Mouse (Mus musculus) heart, postnatal 0 days (tissue): ENCODE measurements around the gene 1600002K03Rik. TPM values are rescaled to one million over a fixed set of nuclear protein-coding genes. Genes with fewer than 3 reads are reported as not detected.

Experiments used
- ATAC-seq: fragments of 200-750 bp; cut with Nextera tagmentation; 2 replicates; pipeline ENCODE4 v1.8.0; 2017; ENCODE audit warnings: low read depth, moderate number of reproducible peaks, moderate library complexity; ENCODE audit not compliant: insufficient read depth
- DNase-seq: peaks from one replicate; pipeline ENCODE4 v3.0.0-alpha.2; 2016; ENCODE audit warnings: low spot score
- H3K27ac ChIP-seq: fragments of 300-500 bp; sonication (generic); 2 replicates; pipeline ENCODE4 v1.5.1; 2014; ENCODE audit warnings: low read depth, mild to moderate bottlenecking
- H3K27me3 ChIP-seq: fragments of 300-500 bp; sonication (generic); 2 replicates; pipeline ENCODE4 v1.6.1; 2014; ENCODE audit warnings: low read length, mixed read lengths; ENCODE audit not compliant: control insufficient read depth, insufficient read depth
- H3K36me3 ChIP-seq: fragments of 300-500 bp; sonication (generic); replicated peaks from 2 replicates; pipeline ENCODE4 v1.6.1; 2014; ENCODE audit warnings: low read length, mixed read lengths; ENCODE audit not compliant: control insufficient read depth, insufficient read depth
- H3K4me1 ChIP-seq: fragments of 300-500 bp; sonication (generic); 2 replicates; pipeline ENCODE4 v1.6.1; 2014; ENCODE audit warnings: antibody characterized with exemption; ENCODE audit not compliant: control insufficient read depth, insufficient read depth
- H3K4me2 ChIP-seq: fragments of 300-500 bp; sonication (generic); 2 replicates; pipeline ENCODE4 v1.6.1; 2014; ENCODE audit warnings: low read depth, mild to moderate bottlenecking, low read length, moderate library complexity
- H3K4me3 ChIP-seq: fragments of 300-500 bp; sonication (generic); 2 replicates; pipeline ENCODE4 v1.5.1; 2014; ENCODE audit warnings: low read depth, low read length
- H3K9ac ChIP-seq: fragments of 300-500 bp; sonication (generic); replicated peaks from 2 replicates; pipeline ENCODE4 v1.6.1; 2014; ENCODE audit warnings: low read depth, low read length, mixed read lengths
- H3K9me3 ChIP-seq: fragments of 300-500 bp; sonication (generic); replicated peaks from 2 replicates; pipeline ENCODE4 v1.6.1; 2016; ENCODE audit warnings: low read length; ENCODE audit not compliant: control insufficient read depth
- CTCF ChIP-seq: IDR thresholded peaks from 2 replicates; pipeline ENCODE4 v1.5.1; 2016; ENCODE audit warnings: antibody characterized with exemption, control low read depth, low read depth
- EP300 ChIP-seq: IDR thresholded peaks from 2 replicates; pipeline ENCODE4 v1.6.1; 2016; ENCODE audit warnings: antibody characterized with exemption, low read depth
- WGBS: fragments of 180-500 bp; shearing (Covaris S2); extraction: QIAGEN DNeasy Blood & Tissue Kit; methylation state at CpG from one replicate; pipeline ENCODE4 v1.1.7; 2014; 5-methylcytosine and 5-hydroxymethylcytosine counted together
- polyA plus RNA-seq: library from polyadenylated mRNA; unstranded; fragments of >200 nt; fragmentation: Nextera tagmentation; extraction: Ambion mirVana; gene quantifications from 2 replicates; pipeline ENCODE4 v1.2.1, GENCODE M21; 2015
- total RNA-seq: library from RNA; depleted of rRNA; stranded (reverse); fragments of >200 nt; gene quantifications from 2 replicates; pipeline ENCODE4 v1.2.3, GENCODE M21; 2014; ENCODE audit warnings: low replicate concordance; rRNA removed

1600002K03Rik gene
- total RNA-seq (0.66 and 8.9 TPM in 2 replicates), polyA plus RNA-seq (4.6 and 5.7 TPM in 2 replicates)

DNA sequence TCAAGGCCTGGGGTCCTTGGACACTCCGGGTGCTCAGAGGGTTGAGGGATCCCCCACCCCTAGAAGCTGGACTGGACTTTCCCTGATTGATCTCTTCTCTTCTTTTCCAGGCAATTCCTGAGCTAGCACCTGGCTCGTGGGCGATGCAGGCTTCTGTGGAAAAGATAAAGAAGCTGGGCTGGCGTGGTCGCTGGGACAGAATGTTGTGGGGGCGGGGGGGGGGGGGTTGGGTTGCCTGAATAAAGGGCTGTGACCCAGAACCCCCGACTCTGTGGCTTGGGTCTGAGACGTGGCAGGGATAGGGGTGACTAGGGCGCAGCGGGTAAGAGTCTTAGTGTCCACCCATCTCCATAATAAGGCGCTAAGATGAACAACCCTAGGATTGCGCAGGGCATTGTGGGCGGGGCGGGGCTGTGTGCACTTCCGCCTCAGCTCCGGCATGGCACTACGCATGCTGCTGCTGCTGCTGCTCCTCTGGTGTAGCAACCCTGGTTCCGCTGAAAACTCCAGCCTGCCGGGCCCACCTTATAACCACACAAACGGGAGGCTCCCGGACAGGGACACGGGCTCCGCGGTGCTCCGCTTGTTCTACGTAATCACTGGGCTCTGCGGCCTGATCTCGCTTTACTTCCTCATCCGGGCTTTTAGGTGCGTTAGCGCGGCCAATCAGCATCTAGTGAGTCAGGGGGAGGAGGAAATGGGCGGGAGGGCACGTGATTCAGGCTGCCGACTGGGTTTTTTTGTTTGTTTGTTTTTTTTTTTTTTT lies at the start of gene 1600002K03Rik:
1600002K03Rik (plus strand) TSS at position 418 of the 766 bp plus-strand sequence.
- DNase-seq (peak; percentile 93), ATAC-seq (peak; percentile 65)
- peak within 1 kb of the TSS; percentile 0 for H3K9ac ChIP-seq
- peak within 1 kb of the TSS; percentile 48 for H3K4me3 ChIP-seq
- H3K27me3 ChIP-seq = no peaks in the 10 kb centered on the region
- H3K27ac ChIP-seq = peak within 1 kb of the TSS; percentile 58
- 4% methylated on average over 34 of the region's 35 CpGs for WGBS
- H3K4me2 ChIP-seq = peak within 1 kb of the TSS; percentile 54
- H3K4me1 ChIP-seq = 0 out of 2 replicates have a peak, but pooled peaks cover 6% of the 10 kb centered on the region
- TF ChIP-seq EP300 = no peak; the same call in none of the 2 replicates
- no peak for TF ChIP-seq CTCF
- H3K9me3 ChIP-seq = no peaks in the 10 kb centered on the region
- peaks cover 28% of the 10 kb centered on the region for H3K36me3 ChIP-seq

DNA sequence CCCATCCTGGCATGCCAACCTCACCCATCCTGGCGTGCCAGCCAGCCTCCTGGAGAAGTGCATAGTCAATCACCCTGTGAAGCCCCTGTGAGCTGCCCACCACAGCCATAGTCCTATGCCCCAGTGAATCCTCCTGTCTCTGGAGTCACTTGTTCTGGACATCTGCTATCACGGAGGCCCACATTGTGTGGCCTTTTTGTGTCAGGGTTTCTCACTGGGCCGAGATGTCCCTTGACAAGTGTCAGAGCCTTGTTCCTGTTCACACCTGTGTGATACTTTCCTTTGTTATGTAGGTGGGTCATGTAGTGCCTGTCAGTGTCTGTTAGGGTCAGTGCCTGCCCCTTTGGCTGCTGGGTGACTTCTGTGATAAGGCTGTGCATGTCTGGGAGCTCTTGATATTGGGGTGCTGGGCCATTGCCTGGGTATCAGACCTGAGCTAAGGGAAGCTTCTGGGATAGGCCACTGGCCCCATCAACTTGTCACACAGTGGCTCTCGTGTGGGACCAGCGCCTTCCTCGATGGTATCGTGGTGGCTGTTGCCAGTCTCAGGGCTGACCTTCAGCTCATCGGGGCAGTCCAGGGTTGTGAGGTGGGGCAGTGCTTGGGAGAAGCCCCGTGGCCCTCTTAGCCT lies 48.7 kb upstream of the 1600002K03Rik start:
- no peak overlapping the region for H3K9ac ChIP-seq

DNA sequence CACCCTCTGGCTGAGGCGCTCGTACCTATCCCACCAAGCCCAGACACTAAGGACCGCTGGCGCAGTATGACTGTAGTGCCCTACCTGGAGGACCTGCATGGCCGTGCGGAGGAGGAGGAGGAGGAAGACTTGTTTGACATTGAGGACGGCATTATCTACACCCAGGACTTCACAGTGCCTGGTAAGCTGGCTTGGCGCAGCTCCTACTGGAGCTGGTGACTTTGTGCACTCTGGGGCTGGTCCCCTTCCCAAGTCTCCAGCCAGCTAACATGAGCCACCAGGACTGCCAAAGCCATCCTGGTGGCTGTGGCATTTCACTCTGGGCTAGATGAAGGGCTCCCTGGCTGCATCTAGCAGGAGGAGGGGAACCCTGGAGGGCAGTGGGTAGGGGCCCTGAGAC lies 44.8 kb upstream of the 1600002K03Rik start:
- Histone ChIP-seq H3K36me3 (peaks cover 79% of the 10 kb centered on the region), H3K4me3 (no peak overlapping the region), H3K4me1 (no peaks in the 10 kb centered on the region), H3K27ac (no peak overlapping the region), H3K27me3 (no peaks in the 10 kb centered on the region), H3K4me2 (no peak overlapping the region), H3K9ac (no peak overlapping the region), H3K9me3 (no peaks in the 10 kb centered on the region)
- WGBS = 95% methylated on average over 8 of the region's 8 CpGs
- ATAC-seq = no peak
- TF ChIP-seq EP300 (no peak), CTCF (no peak)
- no peak for DNase-seq

More for the DNA sequence above, 48.7 kb upstream of the 1600002K03Rik start:
- Histone ChIP-seq H3K36me3 (peaks cover 58% of the 10 kb centered on the region), H3K27ac (no peak overlapping the region), H3K4me1 (peaks cover 9% of the 10 kb centered on the region; the same call in 1 of the 2 replicates), H3K9me3 (no peaks in the 10 kb centered on the region), H3K4me3 (no peak overlapping the region), H3K27me3 (no peaks in the 10 kb centered on the region), H3K4me2 (no peak overlapping the region)
- no peak for TF ChIP-seq EP300
- no peak for TF ChIP-seq CTCF
- WGBS = 88% methylated on average over 9 of the region's 9 CpGs
- no peak for ATAC-seq
- no peak for DNase-seq

DNA sequence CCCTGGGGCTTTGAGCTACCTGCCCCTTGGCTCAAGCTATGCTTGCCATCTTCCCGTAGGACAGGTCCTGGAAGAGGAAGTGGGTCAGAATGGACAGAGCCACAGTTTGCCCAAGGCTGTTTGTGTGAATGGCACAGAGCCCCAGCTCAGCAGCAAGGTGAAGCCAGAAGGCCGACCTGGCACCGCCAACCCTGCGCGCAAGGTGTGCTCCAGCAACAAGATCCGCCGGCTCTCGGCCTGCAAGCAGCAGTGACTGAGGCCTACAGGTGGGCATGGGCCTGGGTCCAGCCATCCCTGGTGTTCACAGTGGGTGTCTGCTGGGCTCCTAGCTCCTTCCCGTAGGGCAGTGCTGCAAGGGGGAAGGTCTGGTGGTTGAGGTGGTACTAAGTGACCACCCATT lies 42.9 kb upstream of the 1600002K03Rik start:
- no peak for DNase-seq
- H3K4me2 ChIP-seq = no peak overlapping the region
- H3K4me3 ChIP-seq = no peak overlapping the region
- no peaks in the 10 kb centered on the region for H3K27me3 ChIP-seq
- no peak for ATAC-seq
- no peaks in the 10 kb centered on the region for H3K9me3 ChIP-seq
- TF ChIP-seq CTCF = no peak
- no peak for TF ChIP-seq EP300
- peaks cover 73% of the 10 kb centered on the region for H3K36me3 ChIP-seq
- no peak overlapping the region for H3K9ac ChIP-seq
- WGBS = 86% methylated on average over 9 of the region's 9 CpGs
- 0 out of 2 replicates have a peak, but pooled peaks cover 4% of the 10 kb centered on the region for H3K4me1 ChIP-seq
- H3K27ac ChIP-seq = no peak overlapping the region

DNA sequence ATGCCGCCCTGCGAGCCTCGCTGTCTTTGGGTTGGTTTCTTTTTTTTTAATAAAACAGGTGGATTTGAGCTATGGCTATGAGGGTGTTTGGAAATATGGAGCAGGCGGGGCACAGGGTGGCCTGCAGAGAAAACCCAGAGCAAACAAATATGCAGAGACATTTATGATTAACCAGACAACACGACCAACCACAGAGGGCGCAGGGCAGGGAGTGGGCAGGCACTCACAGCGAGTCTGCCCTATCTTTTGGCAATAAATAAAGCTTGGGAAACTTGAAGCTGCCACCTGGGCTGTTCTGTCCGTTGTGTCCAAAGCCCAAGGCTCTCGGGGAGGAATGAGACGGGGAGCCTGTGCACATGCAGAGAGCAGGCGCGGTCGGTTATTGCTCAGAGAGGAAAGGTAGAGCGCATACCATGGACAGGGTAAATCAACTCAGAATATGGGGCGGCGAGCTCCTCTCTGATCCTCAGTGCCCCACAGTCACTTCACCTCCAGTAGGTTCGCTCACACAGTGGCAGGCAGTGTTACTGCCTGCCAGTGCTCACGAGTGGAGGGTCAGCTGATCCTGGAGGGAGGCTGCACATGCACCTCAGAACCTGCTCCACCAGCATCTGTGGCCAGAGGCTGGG lies 42.2 kb upstream of the 1600002K03Rik start:
- H3K36me3 ChIP-seq = peaks cover 66% of the 10 kb centered on the region
- 0 out of 2 replicates have a peak, but pooled peaks cover 4% of the 10 kb centered on the region for H3K4me1 ChIP-seq
- no peaks in the 10 kb centered on the region for H3K9me3 ChIP-seq
- no peak overlapping the region for H3K27ac ChIP-seq
- H3K27me3 ChIP-seq = no peaks in the 10 kb centered on the region
- no peak for DNase-seq
- H3K9ac ChIP-seq = no peak overlapping the region
- 87% methylated on average over 18 of the region's 18 CpGs for WGBS
- H3K4me2 ChIP-seq = no peak overlapping the region
- no peak for ATAC-seq
- H3K4me3 ChIP-seq = no peak overlapping the region
- no peak for TF ChIP-seq EP300
- no peak for TF ChIP-seq CTCF
